Mouse (Mus musculus) CH12.LX (cell line): ENCODE data around the gene Kcnj10. TPM values are rescaled to one million over a fixed set of nuclear protein-coding genes. Genes with fewer than 3 reads are reported as not detected.

Experiments used
- DNase-seq: peaks from one replicate; pipeline ENCODE4 v3.0.0-alpha.2; 2013; ENCODE audit errors: extremely low read depth
- H3K27ac ChIP-seq: 2 replicates; pipeline ENCODE4 v1.5.1; 2012; ENCODE audit warnings: low read depth, mild to moderate bottlenecking, control low read depth, moderate library complexity; ENCODE audit not compliant: insufficient read depth
- H3K27me3 ChIP-seq: replicated peaks from 2 replicates; pipeline ENCODE3; 2012; ENCODE audit warnings: inconsistent platforms
- H3K36me3 ChIP-seq, 2 experiments: replicated peaks in 1 of 2; 2 replicates each; pipeline versions ENCODE3 to v1.6.1; 2012; ENCODE audit warnings: inconsistent platforms in 1 of 2, low read length in 1 of 2, mild to moderate bottlenecking in 1 of 2, mixed read lengths in 1 of 2, moderate library complexity in 1 of 2; ENCODE audit not compliant: control insufficient read depth in 1 of 2, insufficient read depth in 1 of 2
- H3K4me1 ChIP-seq, 2 experiments: 2 replicates each; pipeline ENCODE4 v1.6.1; 2012; ENCODE audit warnings: inconsistent platforms in 1 of 2, moderate library complexity in 1 of 2; ENCODE audit not compliant: insufficient read depth in 2 of 2, control insufficient read depth in 1 of 2
- H3K4me2 ChIP-seq: 2 replicates; pipeline ENCODE4 v1.6.1; 2012; ENCODE audit warnings: low read depth, mild to moderate bottlenecking, control low read depth; ENCODE audit not compliant: poor library complexity, insufficient read depth, severe bottlenecking
- H3K4me3 ChIP-seq, 3 experiments: fragments of 150-350 bp in 1 of 3; sonication (generic) in 1 of 3; replicated peaks in 1 of 3; 2 replicates each; pipeline versions ENCODE3 to v1.5.1; 2011 to 2012; ENCODE audit warnings: low read depth in 2 of 3, low read length in 2 of 3, mild to moderate bottlenecking in 2 of 3, moderate library complexity in 2 of 3, control low read depth in 1 of 3, improper control_type of control experiment in 1 of 3, inconsistent platforms in 1 of 3, mixed read lengths in 1 of 3; ENCODE audit not compliant: poor library complexity in 1 of 3
- H3K79me2 ChIP-seq: replicated peaks from 2 replicates; pipeline ENCODE4 v1.6.1; 2012; ENCODE audit warnings: mild to moderate bottlenecking, moderate library complexity; ENCODE audit not compliant: control insufficient read depth, poor library complexity, insufficient read depth, severe bottlenecking; ENCODE audit errors: extremely low read depth
- H3K9ac ChIP-seq: 2 replicates; pipeline ENCODE4 v1.6.1; 2012; ENCODE audit warnings: low read depth, mild to moderate bottlenecking, control low read depth, moderate library complexity; ENCODE audit not compliant: insufficient read depth
- H3K9me3 ChIP-seq: replicated peaks from 2 replicates; pipeline ENCODE3; 2012; ENCODE audit warnings: low read length, inconsistent platforms, mixed read lengths
- BHLHE40 ChIP-seq: IDR thresholded peaks from 2 replicates; pipeline ENCODE4 v1.6.1; 2011; ENCODE audit warnings: mild to moderate bottlenecking, low read depth, low read length, improper control_type of control experiment
- CHD1 ChIP-seq: IDR thresholded peaks from 2 replicates; pipeline ENCODE4 v1.6.1; 2012; ENCODE audit warnings: low read depth, low read length, improper control_type of control experiment, inconsistent platforms
- CTCF ChIP-seq, 2 experiments: IDR thresholded peaks in 1 of 2; conservative IDR thresholded peaks in 1 of 2; 2 replicates each; pipeline ENCODE4 v1.5.1; 2011 to 2012; ENCODE audit warnings: low read depth in 2 of 2, low read length in 2 of 2, improper control_type of control experiment in 1 of 2, inconsistent platforms in 1 of 2, mild to moderate bottlenecking in 1 of 2, moderate library complexity in 1 of 2
- ELF1 ChIP-seq: IDR thresholded peaks from 2 replicates; pipeline ENCODE4 v1.6.1; 2014; ENCODE audit warnings: low read depth, mild to moderate bottlenecking, inconsistent platforms, low read length, improper control_type of control experiment
- EP300 ChIP-seq: IDR thresholded peaks from 2 replicates; pipeline ENCODE4 v1.6.1; 2011; ENCODE audit warnings: low read length, improper control_type of control experiment
- ETS1 ChIP-seq: conservative IDR thresholded peaks from 2 replicates; pipeline ENCODE4 v1.6.1; 2012; ENCODE audit warnings: low read depth, mild to moderate bottlenecking, inconsistent platforms, low read length, improper control_type of control experiment, moderate library complexity
- IRF4 ChIP-seq: IDR thresholded peaks from 2 replicates; pipeline ENCODE4 v1.6.1; 2014; ENCODE audit warnings: low read depth, mild to moderate bottlenecking, inconsistent platforms, low read length, improper control_type of control experiment
- MAX ChIP-seq: IDR thresholded peaks from 2 replicates; pipeline ENCODE4 v1.6.1; 2011; ENCODE audit warnings: low read length, improper control_type of control experiment
- MEF2A ChIP-seq: IDR thresholded peaks from 2 replicates; pipeline ENCODE4 v1.6.1; 2014; ENCODE audit warnings: low read depth, mild to moderate bottlenecking, inconsistent platforms, low read length, improper control_type of control experiment, borderline replicate concordance
- MXI1 ChIP-seq: IDR thresholded peaks from 2 replicates; pipeline ENCODE4 v1.6.1; 2011; ENCODE audit warnings: mild to moderate bottlenecking, low read depth, low read length, improper control_type of control experiment
- NRF1 ChIP-seq: IDR thresholded peaks from 2 replicates; pipeline ENCODE4 v1.6.1; 2014; ENCODE audit warnings: low read depth, mild to moderate bottlenecking, inconsistent platforms, low read length, improper control_type of control experiment, moderate library complexity
- PAX5 ChIP-seq: IDR thresholded peaks from 2 replicates; pipeline ENCODE4 v1.6.1; 2012; ENCODE audit warnings: low read length, inconsistent platforms, mixed read lengths
- SMC3 ChIP-seq: IDR thresholded peaks from 2 replicates; pipeline ENCODE4 v1.6.1; 2011; ENCODE audit warnings: low read depth, low read length, improper control_type of control experiment
- TCF12 ChIP-seq: IDR thresholded peaks from 2 replicates; pipeline ENCODE4 v1.6.1; 2014; ENCODE audit warnings: low read depth, mild to moderate bottlenecking, inconsistent platforms, low read length, improper control_type of control experiment
- USF1 ChIP-seq: IDR thresholded peaks from 2 replicates; pipeline ENCODE4 v1.6.1; 2014; ENCODE audit warnings: low read depth, mild to moderate bottlenecking, inconsistent platforms, low read length, improper control_type of control experiment
- USF2 ChIP-seq: conservative IDR thresholded peaks from 2 replicates; pipeline ENCODE4 v1.6.1; 2011; ENCODE audit warnings: low read depth, low read length, improper control_type of control experiment
- ZKSCAN1 ChIP-seq: IDR thresholded peaks from 2 replicates; pipeline ENCODE4 v1.6.1; 2012; ENCODE audit warnings: low read depth, inconsistent platforms, low read length, improper control_type of control experiment, borderline replicate concordance
- dilution Hi-C: fragments of 300-500 bp; cut with MboI; formaldehyde crosslinking; loops from 2 replicates; pipeline ENCODE4 v1.14.3; 2020; ENCODE audit warnings: low sequenced_read_pairs; ENCODE audit not compliant: extremely low pct_unique_long_range_greater_than_20kb, extremely low pct_ligation_motif_present
- in situ Hi-C: fragments of 300-500 bp; cut with MboI; formaldehyde crosslinking; loops from 3 replicates; pipeline ENCODE4 v1.14.3; 2019; ENCODE audit warnings: low sequenced_read_pairs, low pct_ligation_motif_present, low pct_unique_long_range_greater_than_20kb, mixed read lengths
- polyA plus RNA-seq: library from polyadenylated mRNA; unstranded; fragments of >175 nt; gene quantifications from 2 replicates; pipeline ENCODE4 v1.2.1, GENCODE M21; 2012; ENCODE audit warnings: low read depth; ENCODE audit not compliant: insufficient read length
- total RNA-seq, 2 experiments: library from RNA; depleted of rRNA; stranded (reverse); fragments of 300-350 nt in 1 of 2; fragments of >200 nt in 1 of 2; gene quantifications; 2 replicates each; pipeline ENCODE4 v1.2.3; 2012 to 2014

Gene Kcnj10
- total and polyA plus RNA-seq, 3 experiments: 0.06 to 0.13 TPM; not detected in 1

- DNase-seq: no peak
- H3K27me3 ChIP-seq: peaks cover 85% of the 10 kb centered on the region
- no peak overlapping the region for H3K27ac ChIP-seq
- peaks cover 3% of the 10 kb centered on the region for H3K9me3 ChIP-seq
- in situ Hi-C loops: no loop called here
- peak overlapping the region; percentile 24; the same call in 1 of the 2 replicates for H3K4me2 ChIP-seq
- H3K79me2 ChIP-seq: no peaks in the 10 kb centered on the region
- H3K4me1 ChIP-seq: peaks cover 2 to 4% of the 10 kb centered on the region in 2 experiments; a peak in 2 of 4 replicates
- no peak overlapping the region for H3K4me3 ChIP-seq
- H3K36me3 ChIP-seq: no peaks in the 10 kb centered on the region
- no peak overlapping the region for H3K9ac ChIP-seq
- TF ChIP-seq EP300: no peak
- dilution Hi-C loops: no loop called here
These were observed 376 bp downstream of the Kcnj10 start for GRCm38 (mm10) chr1:172341386-172341785.

- H3K4me3 ChIP-seq: no peak overlapping the region
- no peak overlapping the region for H3K4me2 ChIP-seq
- no peaks in the 10 kb centered on the region for H3K36me3 ChIP-seq
- H3K9me3 ChIP-seq: peaks cover 3% of the 10 kb centered on the region
- no peak overlapping the region for H3K9ac ChIP-seq
- H3K27me3 ChIP-seq: peaks cover 88% of the 10 kb centered on the region
- H3K79me2 ChIP-seq: no peaks in the 10 kb centered on the region
- H3K27ac ChIP-seq: no peak overlapping the region
- dilution Hi-C loops: no loop called here
- TF ChIP-seq ELF1 (no peak), ZKSCAN1 (no peak), CTCF (conservative IDR thresholded peaks at IDR 0.05 in 1 of 2, IDR thresholded peaks at IDR 0.05 in 1 of 2; ENCODE audit: low read depth in 2 of 2, low read length in 2 of 2) (no peak), PAX5 (no peak), NRF1 (no peak), CHD1 (no peak)
- in situ Hi-C loops: no loop called here
- DNase-seq: no peak
- peaks cover 5 to 8% of the 10 kb centered on the region in 2 experiments; a peak in 2 of 4 replicates for H3K4me1 ChIP-seq
These were observed 1.7 kb downstream of the Kcnj10 start for GRCm38 (mm10) chr1:172342729-172343128.

GRCm38 (mm10) chr1:172343914-172344313, 2.9 kb downstream of the Kcnj10 start:
- no peak overlapping the region for H3K4me3 ChIP-seq
- DNase-seq: no peak
- TF ChIP-seq TCF12: no peak
- no peak for TF ChIP-seq ETS1
- no peak for TF ChIP-seq USF1
- TF ChIP-seq MEF2A: no peak
- TF ChIP-seq USF2: no peak
- no peak for TF ChIP-seq SMC3
- no peak for TF ChIP-seq EP300
- TF ChIP-seq MAX: no peak
- no peak for TF ChIP-seq IRF4
- TF ChIP-seq PAX5: no peak
- no peak for TF ChIP-seq MXI1
- TF ChIP-seq BHLHE40: no peak
- no peaks in the 10 kb centered on the region for H3K36me3 ChIP-seq
- H3K4me2 ChIP-seq: no peak overlapping the region
- H3K27ac ChIP-seq: no peak overlapping the region
- H3K9ac ChIP-seq: no peak overlapping the region
- dilution Hi-C loops: no loop called here
- in situ Hi-C loops: no loop called here
- peaks cover 5 to 8% of the 10 kb centered on the region in 2 experiments; a peak in 2 of 4 replicates for H3K4me1 ChIP-seq
- peaks cover 84% of the 10 kb centered on the region for H3K27me3 ChIP-seq
- H3K9me3 ChIP-seq: peaks cover 3% of the 10 kb centered on the region
- H3K79me2 ChIP-seq: no peaks in the 10 kb centered on the region
